Mouse (Mus musculus): ENCODE data around the gene Serpina10. TPM values are rescaled to one million over a fixed set of nuclear protein-coding genes. Genes with fewer than 3 reads are reported as not detected.
"Not testable (repeated sequence)": the region's sequence is repeated elsewhere in the genome, so short reads cannot be mapped to it uniquely, and the experiment has no call there.

Gene Serpina10
- polyA plus RNA-seq, 1 experiment from 2014 or later = not detected

DNA sequence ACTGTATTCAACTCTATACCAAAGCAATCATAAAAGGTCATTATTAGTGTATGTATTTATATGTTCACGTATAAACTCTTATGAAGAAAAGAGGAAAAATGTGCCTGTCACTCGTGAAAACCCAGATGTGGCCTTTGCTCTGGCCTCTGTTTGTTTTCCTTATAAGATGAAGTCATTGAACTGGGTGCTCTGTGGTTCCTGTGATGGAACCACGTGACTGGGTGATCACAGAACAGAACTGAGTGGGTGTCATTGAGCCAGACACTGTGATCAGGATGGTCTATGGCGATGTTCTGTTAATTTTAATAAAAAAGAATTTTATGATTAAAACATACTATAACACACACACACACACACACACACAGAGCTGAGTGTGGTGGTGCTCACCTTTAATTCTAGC lies 15.5 kb downstream of the Serpina10 start:
- no peaks in the 10 kb centered on the region for H3K9me3 ChIP-seq (ENCODE audit: low read depth, low read length)
- no peaks in the 10 kb centered on the region for H3K4me1 ChIP-seq (ENCODE audit: insufficient read depth)
- ATAC-seq (ENCODE audit: insufficient read depth) = no peak
- TF ChIP-seq CTCF (IDR thresholded peaks at IDR 0.05; ENCODE audit: low read depth) = no peak
- no peak overlapping the region for H3K4me3 ChIP-seq (ENCODE audit: low read depth, low read length)
- no peaks in the 10 kb centered on the region for H3K36me3 ChIP-seq (ENCODE audit: insufficient read depth)
- DNase-seq = no peak
- H3K4me2 ChIP-seq = no peak overlapping the region
- no peaks in the 10 kb centered on the region for H3K27me3 ChIP-seq (ENCODE audit: insufficient read depth, low read length)
- no peak overlapping the region for H3K9ac ChIP-seq
- 68% methylated on average over 4 of the region's 4 CpGs for WGBS
- no peak overlapping the region for H3K27ac ChIP-seq (ENCODE audit: low read depth)

DNA sequence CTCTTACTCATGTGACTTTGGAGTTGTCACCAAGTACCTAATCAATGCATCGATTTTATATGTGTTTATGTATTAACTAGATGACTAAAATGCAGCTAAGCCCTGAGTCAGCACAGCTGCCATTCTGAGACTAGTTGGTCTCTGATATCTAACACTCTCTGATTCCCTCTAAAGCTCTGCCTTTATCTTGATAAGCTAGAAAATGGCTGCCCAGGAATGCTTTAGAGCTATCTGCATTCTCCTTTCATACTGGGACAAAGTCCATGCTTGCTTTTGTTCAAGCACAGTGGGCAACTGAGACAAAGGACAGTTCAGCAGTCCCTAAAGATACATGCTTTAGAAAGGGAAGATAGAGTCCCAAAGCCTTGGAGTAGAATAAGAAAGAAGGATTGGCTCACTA lies 16.1 kb downstream of the Serpina10 start:
- no peak overlapping the region for H3K4me3 ChIP-seq (ENCODE audit: low read depth, low read length)
- DNase-seq = no peak
- H3K36me3 ChIP-seq (ENCODE audit: insufficient read depth) = no peaks in the 10 kb centered on the region
- no peaks in the 10 kb centered on the region for H3K27me3 ChIP-seq (ENCODE audit: insufficient read depth, low read length)
- H3K4me1 ChIP-seq (ENCODE audit: insufficient read depth) = no peaks in the 10 kb centered on the region
- no peak for ATAC-seq (ENCODE audit: insufficient read depth)
- H3K4me2 ChIP-seq = no peak overlapping the region
- H3K9ac ChIP-seq = no peak overlapping the region
- no peak for TF ChIP-seq CTCF (IDR thresholded peaks at IDR 0.05; ENCODE audit: low read depth)
- no peaks in the 10 kb centered on the region for H3K9me3 ChIP-seq (ENCODE audit: low read depth, low read length)
- WGBS = 78% methylated on average over 1 of the region's 1 CpGs
- no peak overlapping the region for H3K27ac ChIP-seq (ENCODE audit: low read depth)

DNA sequence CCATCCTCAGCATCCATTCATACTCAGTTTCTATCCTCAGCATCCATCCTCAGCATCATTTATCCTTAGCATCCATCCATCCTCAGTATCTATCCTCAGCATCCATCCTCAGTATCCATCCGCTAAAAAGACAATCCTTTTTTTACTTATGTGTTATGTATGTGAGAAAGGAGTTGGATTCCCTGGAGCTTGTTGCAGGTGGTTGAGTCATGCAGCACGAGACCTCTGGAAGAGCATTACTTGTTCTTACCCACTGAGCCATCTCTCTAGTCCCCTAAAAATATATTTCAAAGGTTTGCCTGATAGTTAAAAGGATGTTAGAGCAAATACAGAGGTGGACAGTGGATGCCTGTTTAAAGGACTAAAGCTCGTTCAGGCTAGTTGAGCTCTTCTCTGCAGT lies 29.4 kb downstream of the Serpina10 start:
- Histone ChIP-seq H3K4me3 (ENCODE audit: low read depth, low read length) (no peak overlapping the region), H3K4me2 (no peak overlapping the region), H3K9ac (no peak overlapping the region), H3K9me3 (ENCODE audit: low read depth, low read length) (no peaks in the 10 kb centered on the region), H3K27ac (ENCODE audit: low read depth) (no peak overlapping the region), H3K36me3 (ENCODE audit: insufficient read depth) (no peaks in the 10 kb centered on the region), H3K27me3 (ENCODE audit: insufficient read depth, low read length) (no peaks in the 10 kb centered on the region), H3K4me1 (ENCODE audit: insufficient read depth) (no peaks in the 10 kb centered on the region)
- ATAC-seq (ENCODE audit: insufficient read depth) (no peak), DNase-seq (no peak)
- TF ChIP-seq CTCF (IDR thresholded peaks at IDR 0.05; ENCODE audit: low read depth) = no peak
- WGBS = 79% methylated on average over 3 of the region's 3 CpGs

DNA sequence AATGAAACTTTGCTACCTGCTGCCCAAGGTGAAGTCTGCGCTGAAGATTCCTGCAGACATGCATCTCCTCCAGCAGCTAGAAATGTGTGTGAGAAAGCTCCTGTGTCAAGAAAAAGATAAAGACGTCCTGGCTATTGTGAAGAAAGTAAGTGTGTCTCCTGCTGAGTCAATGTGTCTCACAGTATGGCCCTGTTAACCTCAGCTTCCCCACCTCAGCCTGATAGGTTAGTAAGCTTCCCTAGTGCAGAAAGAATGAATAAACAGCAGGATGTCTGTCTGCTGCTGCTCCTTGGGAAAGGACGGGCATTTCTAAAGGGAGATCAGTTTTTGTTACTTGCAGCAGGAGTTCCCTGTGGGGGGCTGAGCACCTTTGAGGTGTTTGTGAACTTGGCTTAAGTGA lies 30.9 kb downstream of the Serpina10 start:
- Histone ChIP-seq H3K9ac (no peak overlapping the region), H3K27me3 (ENCODE audit: insufficient read depth, low read length) (no peaks in the 10 kb centered on the region), H3K36me3 (ENCODE audit: insufficient read depth) (no peaks in the 10 kb centered on the region), H3K4me2 (no peak overlapping the region), H3K27ac (ENCODE audit: low read depth) (no peak overlapping the region), H3K4me1 (ENCODE audit: insufficient read depth) (no peaks in the 10 kb centered on the region), H3K9me3 (ENCODE audit: low read depth, low read length) (no peaks in the 10 kb centered on the region), H3K4me3 (ENCODE audit: low read depth, low read length) (no peak overlapping the region)
- WGBS = 30% methylated on average over 3 of the region's 3 CpGs
- TF ChIP-seq CTCF (IDR thresholded peaks at IDR 0.05; ENCODE audit: low read depth) = no peak
- DNase-seq (no peak), ATAC-seq (ENCODE audit: insufficient read depth) (no peak)

DNA sequence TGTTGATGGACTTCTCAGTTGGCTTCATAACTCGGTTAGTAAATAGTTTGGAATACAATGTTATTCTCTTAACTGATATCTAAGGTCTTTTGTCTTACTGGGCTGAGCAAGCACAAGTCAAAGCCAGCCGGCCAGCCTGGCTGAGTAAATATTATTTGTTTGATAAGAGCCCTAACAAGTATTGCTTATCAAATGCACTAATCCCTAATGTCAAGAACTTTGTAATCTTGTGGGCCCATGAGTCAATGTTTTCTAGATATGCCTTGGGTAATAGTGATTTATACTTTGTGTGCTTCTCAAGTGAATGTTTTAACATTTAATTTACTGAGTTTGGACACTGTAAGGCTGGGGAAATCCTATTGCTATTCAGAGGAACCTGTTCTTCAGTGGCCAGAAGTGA lies 32.8 kb downstream of the Serpina10 start:
- no peaks in the 10 kb centered on the region for H3K36me3 ChIP-seq (ENCODE audit: insufficient read depth)
- H3K4me1 ChIP-seq (ENCODE audit: insufficient read depth) = no peaks in the 10 kb centered on the region
- WGBS = 11% methylated on average over 2 of the region's 2 CpGs
- TF ChIP-seq CTCF (IDR thresholded peaks at IDR 0.05; ENCODE audit: low read depth) = no peak
- no peak overlapping the region for H3K27ac ChIP-seq (ENCODE audit: low read depth)
- H3K9ac ChIP-seq = no peak overlapping the region
- H3K27me3 ChIP-seq (ENCODE audit: insufficient read depth, low read length) = no peaks in the 10 kb centered on the region
- no peak overlapping the region for H3K4me2 ChIP-seq
- ATAC-seq (ENCODE audit: insufficient read depth) (no peak), DNase-seq (no peak)
- no peak overlapping the region for H3K4me3 ChIP-seq (ENCODE audit: low read depth, low read length)
- no peaks in the 10 kb centered on the region for H3K9me3 ChIP-seq (ENCODE audit: low read depth, low read length)

DNA sequence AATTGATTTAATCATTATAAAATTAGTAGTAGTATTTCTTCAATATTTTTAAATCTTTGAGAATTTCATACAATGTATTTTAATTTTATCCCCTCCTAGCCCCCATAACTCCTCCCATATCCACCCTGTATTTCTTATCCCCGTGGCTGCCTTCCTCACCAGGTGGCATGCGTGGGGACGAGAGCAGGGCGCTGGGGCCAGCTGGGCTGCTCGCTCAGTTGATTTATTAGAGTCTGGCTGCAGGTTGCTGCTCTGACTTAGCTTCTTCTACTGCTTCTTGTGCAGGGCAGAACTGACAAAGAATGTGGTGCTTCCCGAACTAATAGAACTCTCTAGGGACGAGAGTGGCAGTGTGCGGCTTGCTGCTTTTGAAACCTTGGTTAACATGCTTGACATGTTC lies 47.5 kb downstream of the Serpina10 start:
- no peak for TF ChIP-seq CTCF (IDR thresholded peaks at IDR 0.05; ENCODE audit: low read depth)
- 69% methylated on average over 8 of the region's 8 CpGs for WGBS
- Histone ChIP-seq H3K4me2 (no peak overlapping the region), H3K36me3 (ENCODE audit: insufficient read depth) (no peaks in the 10 kb centered on the region), H3K4me3 (ENCODE audit: low read depth, low read length) (no peak overlapping the region), H3K27ac (ENCODE audit: low read depth) (no peak overlapping the region), H3K4me1 (ENCODE audit: insufficient read depth) (no peaks in the 10 kb centered on the region), H3K27me3 (ENCODE audit: insufficient read depth, low read length) (no peaks in the 10 kb centered on the region), H3K9me3 (ENCODE audit: low read depth, low read length) (no peaks in the 10 kb centered on the region), H3K9ac (no peak overlapping the region)
- ATAC-seq (ENCODE audit: insufficient read depth) (no peak), DNase-seq (no peak)

DNA sequence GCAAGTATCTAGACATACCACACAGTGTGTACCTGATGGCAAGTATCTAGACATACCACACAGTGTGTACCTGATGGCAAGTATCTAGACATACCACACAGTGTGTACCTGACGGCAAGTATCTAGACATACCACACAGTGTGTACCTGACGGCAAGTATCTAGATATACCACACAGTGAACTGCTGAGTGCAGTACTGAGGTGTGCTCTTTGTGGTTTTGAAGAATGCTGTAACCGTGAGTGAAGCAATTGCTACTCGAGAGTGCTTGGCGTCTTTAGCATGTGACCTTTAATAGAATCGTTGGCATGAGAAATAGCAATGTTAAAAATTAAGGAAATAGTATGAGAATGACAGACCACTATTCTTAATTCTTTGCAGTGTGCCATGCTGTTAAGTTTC lies 53.1 kb downstream of the Serpina10 start:
- not testable (repeated sequence) for ATAC-seq (ENCODE audit: insufficient read depth); H3K9me3 ChIP-seq (ENCODE audit: low read depth, low read length); H3K36me3 ChIP-seq (ENCODE audit: insufficient read depth); H3K9ac ChIP-seq; H3K27me3 ChIP-seq (ENCODE audit: insufficient read depth, low read length); H3K27ac ChIP-seq (ENCODE audit: low read depth); H3K4me3 ChIP-seq (ENCODE audit: low read depth, low read length); H3K4me1 ChIP-seq (ENCODE audit: insufficient read depth); DNase-seq; H3K4me2 ChIP-seq
- 77% methylated on average over 6 of the region's 6 CpGs for WGBS

DNA sequence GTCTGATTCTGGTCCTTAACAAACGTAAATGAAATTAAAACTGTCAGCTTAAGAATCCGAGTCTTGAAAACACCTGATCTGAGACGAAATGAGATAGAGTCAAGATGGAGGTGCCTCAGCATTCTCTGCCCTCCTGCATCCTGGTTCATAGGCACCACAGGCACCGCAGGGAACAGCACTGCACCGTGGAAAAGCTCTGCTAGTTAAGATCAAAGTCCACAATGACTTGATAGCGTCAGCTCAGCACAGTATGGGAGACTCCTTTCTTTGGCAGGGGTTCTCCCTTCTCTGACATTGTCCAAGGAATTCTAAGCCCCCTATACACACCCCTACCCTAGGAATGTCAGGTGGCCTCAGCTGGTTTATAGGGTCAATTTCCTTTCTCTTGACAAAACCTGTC lies 61.6 kb downstream of the Serpina10 start:
- ATAC-seq (ENCODE audit: insufficient read depth) = 0 out of 2 replicates have a peak, but pooled peaks have one; percentile 31
- Histone ChIP-seq H3K9me3 (ENCODE audit: low read depth, low read length) (no peaks in the 10 kb centered on the region), H3K36me3 (ENCODE audit: insufficient read depth) (no peaks in the 10 kb centered on the region), H3K27me3 (ENCODE audit: insufficient read depth, low read length) (no peaks in the 10 kb centered on the region), H3K4me1 (ENCODE audit: insufficient read depth) (no peaks in the 10 kb centered on the region), H3K9ac (no peak overlapping the region), H3K4me2 (no peak overlapping the region), H3K27ac (ENCODE audit: low read depth) (no peak overlapping the region), H3K4me3 (ENCODE audit: low read depth, low read length) (no peak overlapping the region)
- 39% methylated on average over 6 of the region's 6 CpGs for WGBS
- no peak for DNase-seq
- TF ChIP-seq CTCF (IDR thresholded peaks at IDR 0.05; ENCODE audit: low read depth) = no peak

Data from lung, embryonic 14.5 days (tissue).